Mouse (Mus musculus): ENCODE measurements around the gene Cpt2. TPM values are rescaled to one million over a fixed set of nuclear protein-coding genes. Genes with fewer than 3 reads are reported as not detected.

Gene Cpt2
- total RNA-seq, 2 experiments from 2014 or later: 8.4 to 8.9 TPM

Other genes with a start within 250 kb of the Cpt2 start
- 1 to 10 TPM; 1.6 to 3.0 TPM for gene Dmrtb1, start 239.4 kb downstream of the Cpt2 start, total RNA-seq (2021)
- gene Lrp8, start 121.3 kb downstream of the Cpt2 start, total RNA-seq (2021): 100 to 1,000 TPM; 116 to 132 TPM
- gene Magoh, start 43.9 kb downstream of the Cpt2 start, total RNA-seq (2021): 10 to 100 TPM; 37.4 to 40.5 TPM
- gene 0610037L13Rik, start 33.8 kb downstream of the Cpt2 start, total RNA-seq (2021): 10 to 100 TPM; 61.0 to 69.7 TPM
- under 1 TPM in 1 of 2 experiments, not detected in 1; 0.12 TPM for gene Slc1a7, start 44.7 kb upstream of the Cpt2 start, total RNA-seq (2021)
- gene Podn, start 172.8 kb upstream of the Cpt2 start, total RNA-seq (2021): 10 to 100 TPM in 1 of 2 experiments, 1 to 10 TPM in 1; 8.8 to 11.5 TPM
- 10 to 100 TPM; 87.2 to 87.7 TPM for gene Scp2, start 221.4 kb upstream of the Cpt2 start, total RNA-seq (2021)
- gene Echdc2, start 241.8 kb upstream of the Cpt2 start, total RNA-seq (2021): 10 to 100 TPM; 12.0 to 14.1 TPM